Mouse (Mus musculus): ENCODE measurements at regions not wholly inside any gene's neighbourhood (a gene's known extent, or its start where the extent isn't known, plus 50 kb on each side); places are given as distances from the start of the nearest gene placed in this dataset.
A peak's percentile ranks its signal among the peaks of the same experiment; 100 is the strongest.

GRCm38 (mm10) chr10:19412926-19413325, 56.6 kb downstream of the Olig3 start:
- DNase-seq: no peak

- no peak for DNase-seq
Observed at GRCm38 (mm10) chr10:19413935-19414334, 57.6 kb downstream of the Olig3 start.

- DNase-seq: no peak
Observed at GRCm38 (mm10) chr10:19414834-19415233, 58.5 kb downstream of the Olig3 start.

- no peak for DNase-seq
Observed at GRCm38 (mm10) chr10:19424030-19424429, 67.7 kb downstream of the Olig3 start.

- no peak for DNase-seq
Observed at GRCm38 (mm10) chr10:19424961-19425360, 68.6 kb downstream of the Olig3 start.

GRCm38 (mm10) chr10:19426835-19427234, 70.5 kb downstream of the Olig3 start:
- DNase-seq: no peak

- no peak for DNase-seq
Observed at GRCm38 (mm10) chr10:19432515-19432914, 76.2 kb downstream of the Olig3 start.

- no peak for DNase-seq
Observed at GRCm38 (mm10) chr10:19434661-19435060, 78.3 kb downstream of the Olig3 start.

GRCm38 (mm10) chr10:19441807-19442206, 85.5 kb downstream of the Olig3 start:
- DNase-seq: no peak

- DNase-seq: no peak
Observed at GRCm38 (mm10) chr10:19443516-19443915, 87.2 kb downstream of the Olig3 start.

- DNase-seq: no peak
Observed at GRCm38 (mm10) chr10:19448838-19449559, 92.7 kb downstream of the Olig3 start.

- no peak for DNase-seq
Observed at GRCm38 (mm10) chr10:19459053-19459452, 102.7 kb downstream of the Olig3 start.

GRCm38 (mm10) chr10:19459709-19460108, 103.4 kb downstream of the Olig3 start:
- DNase-seq: no peak

- DNase-seq: no peak
Observed at GRCm38 (mm10) chr10:19460164-19460563, 103.8 kb downstream of the Olig3 start.

GRCm38 (mm10) chr10:19463800-19464199, 107.5 kb downstream of the Olig3 start:
- no peak for DNase-seq

GRCm38 (mm10) chr10:19464504-19464903, 108.2 kb downstream of the Olig3 start:
- DNase-seq: no peak

GRCm38 (mm10) chr10:19471349-19472040, 115.2 kb downstream of the Olig3 start:
- no peak for DNase-seq

- no peak for DNase-seq
Observed at GRCm38 (mm10) chr10:19472066-19472465, 115.7 kb downstream of the Olig3 start.

GRCm38 (mm10) chr10:19472949-19473535, 116.7 kb downstream of the Olig3 start:
- DNase-seq: no peak

GRCm38 (mm10) chr10:19485537-19486135, 106.1 kb upstream of the Ifngr1 start:
- DNase-seq: no peak

GRCm38 (mm10) chr10:19490500-19490899, 101.2 kb upstream of the Ifngr1 start:
- DNase-seq: no peak

- DNase-seq: peak; percentile 67 to 85
Observed at GRCm38 (mm10) chr10:19491513-19492380, 100.0 kb upstream of the Ifngr1 start.
